ENCODE assay signal across 8 mouse cellular contexts in the genomic region with DNA sequence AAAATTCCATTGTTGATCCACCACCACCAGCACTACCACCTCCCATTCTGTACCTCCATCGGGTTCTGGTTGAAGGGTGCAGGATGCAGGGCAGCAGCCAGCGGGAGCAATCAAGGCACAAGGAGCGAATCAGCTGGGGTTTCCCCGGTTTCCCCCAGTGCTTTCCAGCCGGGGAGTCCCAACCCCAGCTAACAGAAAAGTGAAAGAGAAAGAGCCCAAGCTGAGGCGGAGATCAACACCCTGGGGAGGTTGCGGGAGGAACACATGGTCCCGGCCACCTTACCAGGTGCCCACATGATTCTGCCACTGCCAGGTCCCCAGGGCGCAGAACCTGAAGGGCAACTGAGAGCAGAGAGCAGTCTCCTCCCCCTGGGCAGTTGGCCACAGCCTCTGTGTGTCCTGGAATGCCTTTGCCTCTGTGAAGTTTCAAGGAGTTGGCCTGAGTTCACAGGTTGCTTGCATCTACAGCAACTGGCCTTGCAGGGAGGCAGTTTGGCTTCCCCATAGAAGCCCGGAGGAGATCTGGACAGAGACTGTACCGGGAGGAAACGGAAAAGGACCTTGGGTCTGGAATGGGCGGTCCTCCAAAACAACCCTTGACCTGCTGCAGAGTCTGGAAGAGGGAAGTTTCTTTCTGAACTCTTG. TPM values are rescaled to one million over a fixed set of nuclear protein-coding genes. Genes with fewer than 3 reads are reported as not detected.
DNase-seq lines count a peak whose midpoint lies in the region; ATAC-seq lines count a peak whose summit lies in the region.

Gene Il15, minus strand, starts transcription at position 537 of the 645 bp plus-strand sequence.

- H3K4me3 ChIP-seq in neural tube, embryonic 13.5 days, result peak within 1 kb of the TSS; percentile 37

- H3K9me3 ChIP-seq in neural tube, embryonic 13.5 days, result no peaks in the 10 kb centered on the region

- WGBS in neural tube, embryonic 13.5 days, result 14% methylated on average over 13 of the region's 13 CpGs

- H3K27me3 ChIP-seq in neural tube, embryonic 13.5 days, result peaks cover 9% of the 10 kb centered on the region

- peak within 1 kb of the TSS; percentile 53 for H3K9ac ChIP-seq in neural tube, embryonic 13.5 days

- no peak within 1 kb of the TSS for H3K27ac ChIP-seq in neural tube, embryonic 13.5 days (replicated peaks)

- no peaks in the 10 kb centered on the region for H3K36me3 ChIP-seq in neural tube, embryonic 13.5 days

- peak; percentile 5 for DNase-seq in right cerebral cortex, postnatal 25 days
- no peak for DNase-seq in right cerebral cortex, postnatal 14 days
- DNase-seq in embryo, embryonic 11 days, result peak; percentile 41
- DNase-seq in heart, adult 8-10 months (ENCODE audit: low spot score), result peak; percentile 84
- peak; percentile 92 for DNase-seq in kidney, adult 18-20 months
- peak; percentile 83 to 89 for DNase-seq in lung, adult 18-20 months
- DNase-seq in thymus, postnatal 36 days, result peak; percentile 8 to 20

- peaks cover 11% of the 10 kb centered on the region for H3K4me1 ChIP-seq in neural tube, embryonic 13.5 days (replicated peaks)

- ATAC-seq in neural tube, embryonic 13.5 days (ENCODE audit: low read depth), result no peak

- H3K4me2 ChIP-seq in neural tube, embryonic 13.5 days, result peak within 1 kb of the TSS; percentile 63

RNA-seq across cellular contexts. Expression of gene Il15, which starts in this region (rescaled TPM):
- 10 to 100 TPM; 42.2 to 51.6 (median 48.0) TPM for total RNA-seq in heart, adult 8-10 months (2022)
- polyA plus RNA-seq in neural tube, embryonic 13.5 days (2015; fragmentation: Nextera tagmentation; extraction: Ambion mirVana), result 0.88 and 1.4 TPM in 2 replicates
